Mouse (Mus musculus) forebrain, embryonic 16.5 days (tissue): ENCODE results near the gene Ier5l. TPM values are rescaled to one million over a fixed set of nuclear protein-coding genes. Genes with fewer than 3 reads are reported as not detected.

Source experiments
- ATAC-seq: fragments of 200-750 bp; cut with Nextera tagmentation; 2 replicates; pipeline ENCODE4 v1.8.0; 2017; ENCODE audit warnings: mild to moderate bottlenecking, moderate library complexity
- H3K27ac ChIP-seq: fragments of 300-500 bp; sonication (generic); 2 replicates; pipeline ENCODE4 v1.5.1; 2014; ENCODE audit warnings: low read length, control low read depth
- H3K27me3 ChIP-seq: fragments of 300-500 bp; sonication (generic); replicated peaks from 2 replicates; pipeline ENCODE4 v1.6.1; 2014; ENCODE audit warnings: low read length; ENCODE audit not compliant: control insufficient read depth, insufficient read depth
- H3K36me3 ChIP-seq: fragments of 300-500 bp; sonication (generic); 2 replicates; pipeline ENCODE4 v1.6.1; 2014; ENCODE audit not compliant: control insufficient read depth, insufficient read depth
- H3K4me1 ChIP-seq: fragments of 300-500 bp; sonication (generic); replicated peaks from 2 replicates; pipeline ENCODE4 v1.6.1; 2014; ENCODE audit warnings: low read length; ENCODE audit not compliant: control insufficient read depth, insufficient read depth
- H3K4me2 ChIP-seq: fragments of 300-500 bp; sonication (generic); 2 replicates; pipeline ENCODE4 v1.6.1; 2014; ENCODE audit warnings: mild to moderate bottlenecking, low read length, control low read depth
- H3K4me3 ChIP-seq: fragments of 300-500 bp; sonication (generic); replicated peaks from 2 replicates; pipeline ENCODE4 v1.5.1; 2014; ENCODE audit warnings: mild to moderate bottlenecking, low read length, control low read depth
- H3K9ac ChIP-seq: fragments of 300-500 bp; sonication (generic); replicated peaks from 2 replicates; pipeline ENCODE4 v1.6.1; 2014; ENCODE audit warnings: low read depth, low read length, control low read depth
- H3K9me3 ChIP-seq: fragments of 300-500 bp; sonication (generic); 2 replicates; pipeline ENCODE4 v1.6.1; 2016; ENCODE audit warnings: low read length; ENCODE audit not compliant: control insufficient read depth
- WGBS: fragments of 180-500 bp; shearing (Covaris S2); extraction: QIAGEN DNeasy Blood & Tissue Kit; methylation state at CpG from one replicate; pipeline ENCODE4 v1.1.7; 2014; 5-methylcytosine and 5-hydroxymethylcytosine counted together
- polyA plus RNA-seq: library from polyadenylated mRNA; unstranded; fragments of >200 nt; fragmentation: Nextera tagmentation; extraction: Ambion mirVana; gene quantifications from 2 replicates; pipeline ENCODE4 v1.2.1, GENCODE M21; 2015

Ier5l gene
- polyA plus RNA-seq, 1 experiment from 2014 or later: 1.8 TPM

DNA sequence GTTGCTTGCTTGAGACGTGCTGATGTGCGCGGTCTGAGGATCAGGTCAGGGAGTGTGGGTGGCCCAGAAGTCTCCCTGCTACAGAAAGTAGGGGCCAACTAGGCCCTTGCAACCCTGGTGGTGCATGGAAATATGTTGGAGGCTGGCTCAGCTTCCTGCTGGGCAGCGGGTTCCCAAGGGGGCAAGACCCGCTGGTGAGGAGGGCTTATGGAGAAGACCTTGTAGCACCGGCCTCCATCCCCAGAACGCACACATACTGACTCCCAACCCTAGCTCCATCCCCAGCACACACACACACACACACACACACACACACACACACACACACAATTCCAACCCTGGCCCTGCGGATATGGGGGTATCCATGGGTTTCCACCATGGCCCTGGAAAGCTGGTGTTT, 3.0 kb downstream of the Ier5l start:
- Histone ChIP-seq H3K27me3 (0 out of 2 replicates have a peak, but pooled peaks cover 2% of the 10 kb centered on the region), H3K27ac (peak overlapping the region; percentile 66), H3K9me3 (no peaks in the 10 kb centered on the region), H3K9ac (peak overlapping the region; percentile 90; the same call in 1 of the 2 replicates), H3K4me3 (peak overlapping the region; percentile 90), H3K4me2 (peak overlapping the region; percentile 100), H3K4me1 (peaks cover 32% of the 10 kb centered on the region), H3K36me3 (no peaks in the 10 kb centered on the region)
- no peak for ATAC-seq
- WGBS: 8% methylated on average over 8 of the region's 8 CpGs

DNA sequence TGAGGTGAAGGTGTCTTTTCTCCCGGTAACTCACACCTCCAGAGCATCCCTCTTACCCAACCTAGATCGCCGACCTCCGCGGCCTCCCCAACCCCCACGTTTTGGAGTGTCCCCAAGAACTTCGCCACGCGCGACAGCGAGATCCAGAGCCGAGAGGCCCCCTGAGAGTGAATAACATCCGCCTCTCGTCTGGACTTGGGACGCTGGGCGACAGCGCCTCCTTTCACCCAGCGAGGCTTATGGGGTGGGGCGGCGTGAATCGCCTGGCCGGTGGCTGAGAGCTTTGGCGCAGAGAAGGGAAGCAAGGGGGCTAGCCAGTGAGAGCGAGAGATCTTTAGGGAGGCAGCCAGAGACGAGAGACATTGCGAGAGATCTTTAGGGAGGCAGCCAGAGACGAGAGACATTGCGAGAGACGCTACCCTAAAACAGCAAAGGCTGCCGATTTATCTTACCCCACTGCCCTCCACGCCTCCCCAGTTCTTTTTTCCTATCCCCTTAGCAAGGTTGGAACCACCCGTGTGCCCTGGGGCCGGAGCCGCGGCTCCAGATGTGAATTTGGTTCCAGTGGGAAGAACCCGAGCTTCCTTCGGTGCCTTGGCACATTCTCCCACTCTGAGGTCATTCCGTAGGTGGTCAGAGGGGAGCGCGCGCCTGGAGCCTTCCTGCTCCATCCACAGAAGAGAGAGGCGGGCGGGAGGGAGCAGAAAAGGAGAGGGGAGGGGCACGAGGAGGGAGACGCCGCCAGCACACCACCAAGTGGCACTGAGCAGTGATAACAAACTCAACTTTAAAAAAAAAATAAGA, 3.7 kb downstream of the Ier5l start:
- H3K4me1 ChIP-seq: peaks cover 32% of the 10 kb centered on the region
- H3K36me3 ChIP-seq: no peaks in the 10 kb centered on the region
- peak overlapping the region; percentile 86 for H3K27ac ChIP-seq
- no peaks in the 10 kb centered on the region for H3K9me3 ChIP-seq
- 0 out of 2 replicates have a peak, but pooled peaks cover 2% of the 10 kb centered on the region for H3K27me3 ChIP-seq
- H3K4me3 ChIP-seq: peak overlapping the region; percentile 59
- no peak for ATAC-seq
- WGBS: under 1% methylated on average over 46 of the region's 46 CpGs
- peak overlapping the region; percentile 87 for H3K9ac ChIP-seq
- peak overlapping the region; percentile 100 for H3K4me2 ChIP-seq

DNA sequence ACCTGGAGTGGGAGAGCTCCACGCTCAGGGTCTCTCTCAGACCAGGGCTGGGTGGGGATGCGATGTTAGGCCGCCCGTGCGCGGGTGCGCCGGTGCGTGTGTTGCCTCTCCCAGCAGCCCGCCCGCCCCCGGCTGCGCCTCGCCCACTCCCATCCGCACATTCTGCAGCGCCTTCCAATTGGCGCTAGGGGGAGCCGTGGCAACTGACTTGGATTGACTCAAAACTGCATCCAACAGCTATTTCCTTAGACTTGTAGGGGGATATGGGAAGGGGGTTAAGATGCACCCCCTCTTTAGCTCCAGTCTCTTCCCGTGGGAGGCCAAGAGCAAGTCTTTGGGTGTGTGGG, 4.2 kb downstream of the Ier5l start:
- WGBS: under 1% methylated on average over 19 of the region's 19 CpGs
- H3K9ac ChIP-seq: peak overlapping the region; percentile 87
- H3K4me2 ChIP-seq: peak overlapping the region; percentile 100
- no peaks in the 10 kb centered on the region for H3K36me3 ChIP-seq
- peak overlapping the region; percentile 86 for H3K27ac ChIP-seq
- no peaks in the 10 kb centered on the region for H3K9me3 ChIP-seq
- peaks cover 32% of the 10 kb centered on the region for H3K4me1 ChIP-seq
- ATAC-seq: peak; percentile 49
- peak overlapping the region; percentile 59 for H3K4me3 ChIP-seq
- H3K27me3 ChIP-seq: 0 out of 2 replicates have a peak, but pooled peaks cover 2% of the 10 kb centered on the region

DNA sequence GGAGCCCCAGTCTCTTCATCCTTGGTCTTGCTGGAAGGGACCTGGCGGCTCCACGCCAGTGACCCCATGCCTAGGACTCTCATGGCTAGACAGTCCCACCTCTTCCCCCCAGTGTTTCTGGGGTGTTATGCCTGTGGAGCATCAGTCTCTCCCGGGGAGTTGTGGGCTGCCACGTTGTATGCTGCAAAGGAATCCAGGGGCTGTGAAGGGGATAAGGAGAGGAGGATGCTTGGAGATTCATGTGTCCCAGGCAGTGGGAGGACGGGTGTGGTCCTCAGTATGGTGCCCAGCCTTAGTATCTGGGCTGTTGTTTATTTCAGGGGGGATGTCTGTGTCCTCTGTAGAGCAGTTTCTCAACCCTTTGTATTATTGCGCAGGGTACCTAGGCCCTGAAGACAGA, 5.0 kb downstream of the Ier5l start:
- H3K4me3 ChIP-seq: no peak overlapping the region; the same call in 1 of the 2 replicates
- 49% methylated on average over 6 of the region's 6 CpGs for WGBS
- peaks cover 30% of the 10 kb centered on the region for H3K4me1 ChIP-seq

DNA sequence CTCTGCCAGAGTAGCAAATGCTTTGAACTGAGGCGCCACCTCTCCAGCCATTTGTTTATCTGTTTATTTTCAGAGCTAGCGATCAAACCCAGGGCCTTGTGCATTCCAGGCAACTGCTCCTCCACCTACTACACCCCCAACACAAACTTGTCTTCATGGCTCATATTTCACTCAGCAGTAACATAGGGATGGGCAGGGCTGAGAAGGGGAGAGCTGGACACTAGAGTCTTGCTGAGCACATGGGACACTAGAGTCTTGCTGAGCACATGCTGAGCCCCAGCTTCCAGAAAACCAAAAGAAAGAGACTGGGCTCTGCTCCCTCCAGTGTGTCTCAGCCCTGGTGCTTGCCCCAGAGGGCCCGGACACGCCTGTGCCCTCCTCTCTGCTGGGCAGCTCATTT, 7.2 kb downstream of the Ier5l start:
- ATAC-seq: no peak
- Histone ChIP-seq H3K27me3 (0 out of 2 replicates have a peak, but pooled peaks cover 2% of the 10 kb centered on the region), H3K36me3 (no peaks in the 10 kb centered on the region), H3K4me1 (peaks cover 38% of the 10 kb centered on the region), H3K9me3 (no peaks in the 10 kb centered on the region), H3K4me2 (no peak overlapping the region), H3K4me3 (no peak overlapping the region), H3K9ac (no peak overlapping the region), H3K27ac (no peak overlapping the region)
- WGBS: 81% methylated on average over 4 of the region's 4 CpGs

More for the DNA sequence above, 5.0 kb downstream of the Ier5l start:
- no peak for ATAC-seq
- H3K36me3 ChIP-seq: no peaks in the 10 kb centered on the region
- peak overlapping the region; percentile 87 for H3K9ac ChIP-seq
- H3K9me3 ChIP-seq: no peaks in the 10 kb centered on the region
- H3K27ac ChIP-seq: no peak overlapping the region
- H3K27me3 ChIP-seq: 0 out of 2 replicates have a peak, but pooled peaks cover 2% of the 10 kb centered on the region
- H3K4me2 ChIP-seq: peak overlapping the region; percentile 100

DNA sequence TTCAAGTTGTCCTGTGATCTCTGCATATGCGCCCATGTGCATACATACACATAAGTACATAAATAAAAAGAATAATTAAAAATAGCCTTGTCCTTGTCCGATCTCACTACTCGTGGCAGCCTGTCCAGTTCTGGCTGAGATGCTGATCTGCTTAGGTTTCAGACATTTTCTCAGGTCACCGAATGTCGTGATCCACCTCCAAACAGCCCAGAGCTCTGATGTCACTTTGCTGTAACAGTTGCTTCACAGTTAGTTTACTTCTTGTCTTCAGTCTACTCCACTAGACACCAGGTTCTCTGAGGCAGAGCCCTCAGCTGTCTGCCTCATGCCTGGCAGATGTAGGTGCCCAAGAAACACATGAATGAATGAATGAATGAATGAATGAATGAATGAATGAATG, 9.6 kb downstream of the Ier5l start:
- H3K9ac ChIP-seq: no peak overlapping the region
- no peak for ATAC-seq

DNA sequence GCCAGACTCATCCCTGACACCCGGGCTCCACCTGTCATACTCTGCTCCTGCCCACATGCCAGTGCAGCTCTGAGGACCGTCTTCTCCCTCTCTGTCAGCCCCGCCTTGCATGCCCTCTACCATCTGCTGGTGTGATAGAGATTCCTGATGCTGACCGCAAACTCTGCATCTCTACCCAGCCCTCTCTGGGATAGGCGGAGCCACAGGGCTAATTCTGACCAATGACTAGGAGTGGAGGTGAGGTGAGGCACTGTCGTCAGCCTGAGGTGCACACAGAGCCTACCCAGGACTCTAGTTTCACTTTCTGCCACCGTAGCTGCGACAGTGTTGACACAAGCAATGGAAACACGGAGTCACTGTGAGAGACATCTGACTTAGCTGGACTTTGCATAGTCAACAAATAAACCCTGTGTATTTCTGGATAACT, 10.1 kb downstream of the Ier5l start:
- no peak overlapping the region for H3K27ac ChIP-seq
- WGBS: 5% methylated on average over 9 of the region's 9 CpGs

More for the DNA sequence above, 9.6 kb downstream of the Ier5l start:
- WGBS: 70% methylated on average over 5 of the region's 5 CpGs
- Histone ChIP-seq H3K4me1 (peaks cover 22% of the 10 kb centered on the region), H3K27ac (no peak overlapping the region), H3K4me3 (peak overlapping the region; percentile 9; the same call in 1 of the 2 replicates), H3K9me3 (no peaks in the 10 kb centered on the region), H3K4me2 (peak overlapping the region; percentile 39), H3K36me3 (no peaks in the 10 kb centered on the region), H3K27me3 (0 out of 2 replicates have a peak, but pooled peaks cover 2% of the 10 kb centered on the region)

DNA sequence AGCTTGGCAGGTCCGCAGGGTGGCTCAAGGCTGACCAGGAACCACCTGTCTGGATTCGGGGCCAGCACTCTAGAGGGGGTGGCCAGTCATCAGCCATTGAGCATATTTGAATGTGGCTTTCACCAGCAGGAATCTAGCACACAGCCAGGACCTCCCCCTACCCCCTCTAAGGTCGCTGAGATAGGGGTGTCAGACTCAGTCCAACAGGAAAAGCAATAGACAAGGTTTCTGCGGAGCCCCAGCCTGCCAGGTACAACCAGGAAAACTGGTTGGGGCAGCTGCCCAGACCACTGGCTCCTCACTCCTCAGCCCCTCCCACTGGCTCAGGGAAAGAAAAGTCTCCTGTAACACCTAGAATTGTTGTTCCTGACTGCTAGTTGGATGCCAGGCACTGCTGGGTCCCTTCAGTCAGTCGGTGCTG, 10.7 kb downstream of the Ier5l start:
- Histone ChIP-seq H3K4me2 (peak overlapping the region; percentile 39), H3K9me3 (no peaks in the 10 kb centered on the region), H3K27me3 (0 out of 2 replicates have a peak, but pooled peaks cover 2% of the 10 kb centered on the region), H3K4me3 (no peak overlapping the region), H3K27ac (no peak overlapping the region), H3K9ac (no peak overlapping the region), H3K4me1 (peaks cover 14% of the 10 kb centered on the region), H3K36me3 (no peaks in the 10 kb centered on the region)
- 33% methylated on average over 5 of the region's 5 CpGs for WGBS
- no peak for ATAC-seq

More for the DNA sequence above, 10.1 kb downstream of the Ier5l start:
- H3K4me3 ChIP-seq: peak overlapping the region; percentile 9
- H3K36me3 ChIP-seq: no peaks in the 10 kb centered on the region
- H3K9me3 ChIP-seq: no peaks in the 10 kb centered on the region
- ATAC-seq: peak; percentile 45
- no peak overlapping the region for H3K9ac ChIP-seq
- 0 out of 2 replicates have a peak, but pooled peaks cover 2% of the 10 kb centered on the region for H3K27me3 ChIP-seq
- peak overlapping the region; percentile 39 for H3K4me2 ChIP-seq
- H3K4me1 ChIP-seq: peaks cover 18% of the 10 kb centered on the region

DNA sequence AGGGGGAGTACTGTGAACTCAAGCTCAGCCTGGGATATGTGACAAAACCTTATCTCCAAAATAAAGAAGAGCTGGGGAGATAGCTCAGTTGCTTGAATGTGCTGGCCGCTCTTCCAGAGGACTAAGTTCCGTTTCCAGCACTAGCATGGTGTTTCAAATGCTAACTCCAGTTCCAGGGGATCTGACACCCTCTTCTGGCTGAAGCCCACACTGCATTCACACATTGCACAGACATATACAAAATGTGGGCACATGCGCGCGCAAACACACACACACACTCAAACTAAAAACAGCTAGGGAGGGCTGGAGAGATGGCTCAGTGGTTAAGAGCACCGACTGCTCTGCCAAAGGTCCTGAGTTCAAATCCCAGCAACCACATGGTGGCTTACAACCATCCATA, 14.8 kb downstream of the Ier5l start:
- H3K27ac ChIP-seq: no peak overlapping the region
- H3K4me3 ChIP-seq: no peak overlapping the region
- H3K4me2 ChIP-seq: no peak overlapping the region
- peaks cover 9% of the 10 kb centered on the region for H3K4me1 ChIP-seq
- no peaks in the 10 kb centered on the region for H3K9me3 ChIP-seq
- 86% methylated on average over 6 of the region's 6 CpGs for WGBS
- no peaks in the 10 kb centered on the region for H3K27me3 ChIP-seq
- ATAC-seq: no peak
- H3K36me3 ChIP-seq: no peaks in the 10 kb centered on the region
- H3K9ac ChIP-seq: no peak overlapping the region
